Mouse (Mus musculus) left cerebral cortex, postnatal 25 days (tissue): ENCODE results near the gene Tbc1d15. TPM values are rescaled to one million over a fixed set of nuclear protein-coding genes. Genes with fewer than 3 reads are reported as not detected.

Experiments used
- DNase-seq, 2 experiments: peaks; one replicate each; pipeline ENCODE4 v3.0.0; 2022; ENCODE audit warnings: low spot score in 2 of 2, mixed read lengths in 1 of 2
- intact Hi-C: fragments of 180-260 bp; cut with DNase I; formaldehyde crosslinking; loops from one replicate; pipeline ENCODE4 v1.15.1; 2025
- total RNA-seq, 2 experiments: library from RNA; stranded (reverse); gene quantifications; 2 replicates each; pipeline ENCODE4 v1.2.3; 2021

Tbc1d15 gene
- 10 to 100 TPM; 47.8 to 49.2 TPM for total RNA-seq

DNA sequence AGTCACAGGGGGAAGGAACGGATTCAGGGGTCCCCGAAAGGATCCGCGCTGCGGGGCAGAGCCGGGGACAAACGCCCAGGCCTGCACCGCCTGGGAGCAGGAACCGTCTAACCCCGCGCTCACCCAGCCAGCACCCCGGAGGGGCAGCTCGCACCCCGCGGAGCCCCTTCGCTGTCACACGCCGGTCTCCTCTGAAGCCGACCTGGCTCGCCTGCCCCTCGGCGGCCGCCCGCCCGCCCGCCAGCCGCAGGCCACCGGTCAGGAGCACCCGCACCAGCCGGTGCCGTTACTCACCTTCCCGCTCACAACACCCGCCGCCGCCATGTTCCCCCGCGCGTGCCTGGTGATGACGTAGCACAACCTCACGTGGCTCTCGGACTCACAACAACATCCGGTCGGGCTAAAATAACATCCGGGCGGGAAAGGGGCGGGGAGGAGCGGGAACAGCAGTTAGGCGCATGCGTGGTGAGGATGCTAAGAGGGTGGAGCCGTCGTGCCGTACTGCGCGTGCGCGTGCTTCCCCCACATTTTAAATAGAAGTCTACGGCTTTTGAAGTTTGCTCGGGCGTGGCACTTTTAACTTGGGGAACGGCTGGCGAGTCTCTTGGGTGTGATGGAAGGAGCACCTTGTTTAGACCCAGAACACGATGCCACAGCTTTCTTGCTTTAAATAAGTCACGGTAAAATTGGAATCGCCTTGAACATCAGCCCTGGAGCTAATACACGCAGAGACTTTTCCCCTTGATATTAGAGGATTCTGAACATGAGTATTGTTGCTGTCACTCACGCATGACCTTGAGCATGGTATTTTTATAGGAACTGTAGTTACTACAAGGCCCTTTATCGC lies at the start of gene Tbc1d15:
Tbc1d15 (minus strand) TSS at position 380 of the 847 bp plus-strand sequence.
- intact Hi-C loops = loop anchor here (5.0 kb wide), 1 partner anchor 66 kb away; the partner anchor contains the start of gene Rab21
- DNase-seq = peak; percentile 97 to 99

DNA sequence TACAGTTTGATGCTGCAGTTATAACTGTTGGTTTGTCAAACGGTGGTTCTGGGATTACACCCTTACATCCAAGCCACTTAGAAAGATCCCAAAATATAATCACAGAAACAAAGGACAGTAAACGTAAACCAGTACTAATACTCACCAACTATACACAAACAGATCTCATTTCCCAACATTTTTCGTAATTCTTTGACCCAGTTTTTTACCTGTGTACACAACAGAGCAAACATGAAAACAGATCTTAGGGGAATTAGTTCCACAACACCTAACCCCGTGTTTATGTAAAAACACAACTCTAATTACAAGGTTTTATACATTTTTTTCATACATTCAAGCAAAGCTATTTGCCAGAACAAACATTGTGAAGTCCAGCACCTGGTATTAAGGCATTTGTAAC lies 47.4 kb upstream of the Tbc1d15 start:
- intact Hi-C loops = loop anchor here (5.0 kb wide), 1 partner anchor 51 kb away; no protein-coding TSS in a partner anchor
- DNase-seq = no peak

DNA sequence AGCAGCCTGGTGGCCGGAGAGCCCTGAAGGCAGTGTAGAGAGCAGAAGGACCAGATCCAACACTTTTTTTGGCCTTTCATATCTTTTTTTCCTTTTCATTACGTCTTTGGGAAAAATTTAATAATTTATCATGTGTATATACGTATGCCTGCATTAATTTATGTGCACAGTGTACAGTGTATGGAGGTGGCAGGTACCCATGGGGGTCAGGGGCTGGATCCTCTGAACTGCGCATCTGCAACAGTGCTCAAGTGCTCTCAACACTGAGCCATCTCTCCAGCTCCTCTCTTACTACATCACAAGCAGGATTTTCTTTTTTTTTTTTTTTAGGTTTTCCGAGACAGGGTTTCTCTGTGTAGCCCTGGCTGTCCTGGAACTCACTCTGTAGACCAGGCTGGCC lies 46.3 kb upstream of the Tbc1d15 start:
- intact Hi-C loops = loop anchor here (5.0 kb wide), 1 partner anchor 50 kb away; no protein-coding TSS in a partner anchor
- no peak for DNase-seq

DNA sequence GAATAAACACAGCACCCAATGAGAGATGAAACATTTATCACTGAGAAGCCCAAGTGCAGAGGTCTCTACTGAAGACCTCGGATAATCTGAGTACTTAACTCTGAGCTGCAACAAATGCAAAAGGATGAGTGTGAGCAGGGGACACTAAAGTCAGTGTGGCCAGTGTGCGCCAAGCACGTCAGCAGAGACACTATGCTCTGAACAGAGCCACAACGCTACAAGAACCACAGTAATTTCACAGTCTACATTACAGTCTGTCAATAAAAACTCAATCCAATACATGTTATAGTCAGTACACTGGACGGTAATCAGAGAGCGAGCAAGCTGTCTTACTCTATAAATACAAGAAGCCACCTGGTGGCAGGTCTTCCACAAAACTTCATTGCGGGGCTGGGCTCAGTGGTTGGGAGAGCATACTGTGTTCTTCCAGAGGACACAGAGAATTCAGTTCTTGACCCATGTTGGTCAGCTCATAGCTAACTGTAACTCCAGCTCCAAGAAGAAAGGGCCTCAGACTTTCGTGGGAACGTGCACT lies 45.2 kb upstream of the Tbc1d15 start:
- intact Hi-C loops = loop anchor here (5.0 kb wide), 1 partner anchor 49 kb away; no protein-coding TSS in a partner anchor
- no peak for DNase-seq

DNA sequence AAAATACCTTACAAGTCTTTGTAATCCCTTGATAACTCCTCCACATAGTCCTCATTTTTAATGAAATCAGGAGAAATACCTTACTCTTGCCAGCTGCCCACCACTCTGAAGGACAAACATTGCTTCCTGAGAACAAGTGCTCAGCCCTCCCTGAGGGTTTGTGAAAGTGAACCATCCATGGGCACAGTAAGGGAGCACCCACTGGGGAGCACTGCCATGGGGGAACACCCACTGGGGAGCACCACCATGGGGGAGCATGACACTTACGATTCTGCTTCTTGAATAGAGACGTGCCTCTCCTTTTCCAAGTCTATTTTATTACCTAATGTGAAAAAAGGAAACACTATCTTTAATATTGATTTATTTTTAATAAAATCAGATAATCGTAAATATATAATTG lies 43.9 kb upstream of the Tbc1d15 start:
- DNase-seq = no peak
- intact Hi-C loops = loop anchor here (5.0 kb wide), 1 partner anchor 48 kb away; no protein-coding TSS in a partner anchor

DNA sequence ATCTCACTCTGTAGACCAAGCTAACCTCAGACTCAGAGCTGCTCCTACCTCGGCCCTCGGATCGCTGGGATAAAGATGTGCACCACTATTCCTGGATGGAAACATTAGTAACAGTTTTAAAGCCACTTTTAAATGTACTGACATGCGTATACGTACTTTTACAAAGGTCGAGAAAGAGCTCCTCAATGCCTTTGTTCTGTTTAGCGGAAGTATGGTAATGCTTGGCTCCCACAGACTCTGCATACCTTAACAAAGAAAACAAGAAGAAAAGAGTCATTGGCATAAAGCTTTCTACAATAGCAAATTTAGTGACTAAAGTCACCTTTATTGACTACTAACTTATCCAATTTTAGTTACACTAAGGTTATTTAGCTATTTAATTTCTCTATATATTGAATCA lies 43.4 kb upstream of the Tbc1d15 start:
- DNase-seq = no peak
- intact Hi-C loops = loop anchor here (5.0 kb wide), 1 partner anchor 47 kb away; no protein-coding TSS in a partner anchor

DNA sequence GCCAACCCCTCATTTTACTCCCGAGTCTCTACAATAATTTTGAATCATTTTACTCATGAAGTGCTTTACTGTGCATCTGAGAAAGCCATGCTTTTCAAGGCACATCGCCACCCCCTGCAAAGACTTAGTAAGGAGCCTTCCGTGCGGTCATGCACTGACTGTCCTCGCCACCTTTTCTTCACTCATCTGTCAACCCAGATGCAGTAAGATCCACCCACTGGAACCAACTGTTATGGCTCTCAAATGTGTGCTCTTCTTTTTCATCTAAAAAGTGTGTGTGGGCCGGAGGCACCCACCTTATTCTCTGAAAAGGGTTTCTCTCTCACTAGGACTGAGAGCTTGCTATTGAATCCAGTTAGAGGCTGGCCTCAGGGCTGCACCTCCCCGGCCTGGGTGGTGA lies 42.7 kb upstream of the Tbc1d15 start:
- peak in 1 of 2 experiments; percentile 59 for DNase-seq
- intact Hi-C loops = no loop called here

DNA sequence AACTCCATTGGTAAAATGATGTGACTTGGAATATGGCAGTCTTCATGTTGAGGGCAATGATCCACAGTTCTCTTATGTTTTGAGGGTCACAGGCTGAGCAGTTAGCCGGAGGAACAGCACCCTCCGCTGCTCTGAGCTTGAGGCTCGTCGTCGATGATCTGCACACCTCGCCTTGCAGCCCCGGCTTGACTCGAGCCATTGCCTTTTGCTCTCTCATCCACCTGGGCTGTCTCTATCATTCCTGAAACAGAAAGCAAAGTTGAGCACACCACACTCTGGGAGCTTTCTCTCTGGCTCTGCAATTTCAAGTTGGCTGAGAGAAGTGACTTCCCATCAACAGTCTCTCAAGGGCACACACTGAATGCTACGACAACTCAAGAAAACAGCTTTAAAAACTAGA lies 39.4 kb upstream of the Tbc1d15 start:
- DNase-seq = no peak
- intact Hi-C loops = no loop called here

DNA sequence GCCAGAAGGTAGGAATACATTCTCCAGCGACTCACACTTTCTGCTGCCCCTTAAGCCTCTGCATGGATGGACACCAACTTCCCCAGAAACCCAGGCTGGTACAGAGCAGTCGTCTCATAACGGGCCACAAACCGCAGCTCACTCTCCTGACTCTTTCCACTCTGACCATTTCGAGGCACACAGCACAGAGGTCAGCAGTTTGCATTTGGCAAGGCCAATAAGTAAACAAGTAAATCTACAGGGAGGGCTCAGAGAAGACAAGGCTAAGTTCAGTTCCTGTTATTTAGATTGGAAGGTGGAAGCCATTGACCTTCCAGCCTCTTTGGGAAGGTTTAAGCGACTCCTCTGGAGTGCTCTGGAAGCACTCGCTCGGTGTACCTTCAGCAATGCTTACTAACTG lies 37.6 kb upstream of the Tbc1d15 start:
- DNase-seq = no peak
- intact Hi-C loops = no loop called here

DNA sequence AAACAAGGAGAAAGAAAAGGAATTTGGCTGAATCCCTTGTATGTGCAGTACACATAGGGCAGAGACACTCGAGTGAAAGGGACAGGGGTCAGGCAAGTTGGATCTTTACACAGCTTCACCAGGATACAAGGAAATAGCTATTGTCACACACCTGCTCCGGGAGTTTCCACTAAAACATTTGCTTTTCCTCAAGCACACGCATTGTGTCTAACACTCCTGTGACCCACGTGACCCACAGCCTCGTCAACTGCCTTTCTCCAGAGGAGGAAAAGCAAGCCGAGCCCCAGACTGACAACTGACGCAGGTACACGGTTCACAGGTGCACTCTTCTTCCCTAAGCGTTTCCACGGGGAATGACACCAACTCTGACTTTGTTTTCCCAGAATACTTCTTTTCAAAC lies 32.9 kb upstream of the Tbc1d15 start:
- DNase-seq = no peak
- intact Hi-C loops = no loop called here

DNA sequence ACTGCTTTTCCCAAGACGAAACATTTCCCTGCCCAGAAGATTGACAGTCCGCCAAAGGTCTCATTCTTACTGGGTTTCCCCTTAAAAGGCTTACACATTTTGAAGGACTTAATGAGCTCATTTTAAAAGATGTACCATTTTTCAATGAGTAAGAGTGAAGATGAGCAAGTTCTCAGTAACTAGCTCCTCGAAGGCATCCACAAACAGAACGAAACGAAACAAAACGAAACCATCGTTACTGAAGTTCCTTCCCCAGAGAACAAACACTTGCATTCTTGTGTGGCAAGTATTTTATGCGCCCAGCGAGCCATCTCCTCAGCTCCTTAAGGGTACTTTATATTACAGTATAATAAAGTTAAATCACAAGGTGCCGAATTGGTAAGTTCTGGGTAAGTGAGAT lies 30.1 kb upstream of the Tbc1d15 start:
- no peak for DNase-seq
- intact Hi-C loops = no loop called here

DNA sequence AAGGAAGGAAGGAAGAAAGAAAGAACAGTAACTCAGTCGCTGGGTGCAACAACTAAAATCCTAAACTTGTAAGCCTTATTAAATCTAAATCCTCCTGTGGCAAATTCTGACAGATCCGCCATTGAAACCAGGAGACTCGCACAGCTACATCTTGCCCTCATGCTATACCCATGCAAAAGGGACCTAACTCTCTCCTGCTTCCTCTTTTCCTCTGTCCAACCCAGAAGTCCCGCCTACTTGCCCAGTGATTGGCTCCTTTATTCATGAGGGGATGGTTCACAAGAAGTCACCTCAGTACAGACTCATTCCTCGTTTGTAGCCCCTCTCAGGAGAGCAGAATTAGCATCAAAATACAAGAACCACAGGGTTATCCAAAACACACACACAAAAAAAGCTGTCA lies 20.4 kb upstream of the Tbc1d15 start:
- no peak for DNase-seq
- intact Hi-C loops = no loop called here

DNA sequence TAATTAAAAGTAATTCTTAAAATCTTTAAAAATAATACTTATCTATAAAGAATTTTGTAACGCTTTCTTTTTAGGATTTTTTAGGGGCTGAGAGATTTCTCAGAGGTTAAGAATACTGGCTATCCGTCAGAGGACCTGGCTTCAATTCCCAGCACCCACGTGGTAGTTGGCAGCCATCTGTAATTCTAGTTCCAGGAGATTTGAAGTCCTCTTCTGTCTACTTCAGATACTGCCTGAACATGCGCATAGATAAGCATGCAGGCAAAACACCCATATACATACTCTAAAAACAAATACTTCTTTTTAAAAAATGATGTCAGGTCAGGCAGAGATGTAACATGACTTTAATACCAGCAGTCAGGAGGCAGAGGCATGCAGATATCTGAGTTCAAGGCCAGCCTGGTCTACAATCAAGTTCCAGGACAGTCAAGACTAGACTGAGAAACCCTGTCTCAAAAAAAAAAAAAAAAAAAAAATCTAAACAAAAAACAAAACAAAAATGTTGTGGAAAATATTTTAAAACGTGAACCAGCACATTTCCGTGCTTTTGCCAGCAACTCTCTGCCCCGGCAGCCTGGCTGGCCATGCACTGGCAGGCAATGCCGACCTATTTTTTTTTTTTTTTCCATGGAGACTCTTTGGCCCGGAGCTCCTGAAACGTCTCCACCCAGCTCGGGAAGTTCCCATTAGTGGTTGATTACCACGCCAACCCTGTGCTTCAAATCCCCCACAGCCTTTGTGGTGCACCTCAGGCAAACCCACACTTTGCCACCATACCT lies 19.5 kb upstream of the Tbc1d15 start:
- intact Hi-C loops = no loop called here
- DNase-seq = no peak

DNA sequence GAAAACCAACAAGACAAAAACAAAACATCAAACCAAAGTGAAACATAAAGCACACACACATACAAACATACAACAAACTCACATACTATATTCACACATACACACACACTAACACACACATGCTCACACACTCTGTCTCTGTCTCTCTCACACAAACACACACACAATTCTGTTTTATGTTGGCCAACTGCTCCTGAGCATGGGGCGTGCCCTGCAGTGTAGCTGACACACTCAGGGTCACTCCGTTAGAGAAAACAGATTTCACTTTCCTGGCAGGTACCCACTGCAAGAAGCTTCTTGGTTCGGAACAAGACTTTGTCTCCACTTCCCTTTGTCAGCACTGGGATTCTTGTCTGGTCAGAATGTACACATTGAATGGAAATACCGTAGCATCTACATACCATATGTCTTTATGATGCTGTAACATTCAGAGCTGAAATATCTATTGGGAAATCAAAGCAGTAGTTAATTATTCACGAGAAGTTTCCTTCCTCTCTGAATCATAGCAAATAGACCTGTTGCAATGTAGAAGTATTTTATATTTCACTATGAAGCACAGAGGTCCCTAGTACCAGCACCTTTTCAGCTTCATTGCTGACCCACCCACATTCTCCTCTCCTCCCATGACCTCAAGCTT lies 11.8 kb upstream of the Tbc1d15 start:
- no peak for DNase-seq
- intact Hi-C loops = no loop called here

DNA sequence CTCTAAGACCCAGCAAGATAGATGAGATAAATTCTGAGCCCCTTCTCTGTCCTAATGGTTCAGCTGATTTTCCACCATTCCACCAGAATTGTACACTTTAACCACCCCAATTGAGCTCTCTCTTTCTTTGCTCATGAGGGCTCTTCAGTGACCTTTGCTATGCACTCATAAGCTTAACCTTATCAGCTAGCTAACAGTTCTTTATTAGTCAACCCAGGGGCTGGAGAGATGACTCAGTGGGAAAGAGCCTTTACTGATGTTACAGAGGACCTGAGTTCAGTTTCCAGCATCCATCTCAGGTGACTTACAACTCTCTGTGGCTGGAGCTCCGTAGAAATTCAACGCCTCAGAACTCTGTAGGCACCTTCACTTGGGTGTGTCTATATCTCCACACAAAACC lies 11.0 kb upstream of the Tbc1d15 start:
- no peak for DNase-seq
- intact Hi-C loops = no loop called here

DNA sequence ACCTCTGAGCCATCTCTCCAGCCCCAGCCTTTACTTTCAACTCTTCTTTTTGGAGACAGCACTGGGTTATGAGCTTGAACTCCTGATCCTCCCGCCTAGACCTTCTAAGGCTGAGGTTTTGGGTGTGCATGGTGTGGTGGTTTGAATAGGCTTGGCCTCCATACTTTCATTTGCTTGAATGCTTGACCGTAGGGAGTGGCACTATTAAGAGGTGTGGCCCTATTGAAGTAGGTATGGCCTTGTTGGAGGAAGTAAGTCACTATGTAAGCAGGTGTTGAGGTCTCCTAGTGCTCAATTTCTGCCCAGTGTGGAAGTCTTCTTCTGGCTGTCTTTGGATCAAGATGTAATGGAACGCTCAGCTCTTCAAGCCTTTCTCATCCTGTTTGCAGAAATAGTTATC lies 10.2 kb upstream of the Tbc1d15 start:
- no peak for DNase-seq

DNA sequence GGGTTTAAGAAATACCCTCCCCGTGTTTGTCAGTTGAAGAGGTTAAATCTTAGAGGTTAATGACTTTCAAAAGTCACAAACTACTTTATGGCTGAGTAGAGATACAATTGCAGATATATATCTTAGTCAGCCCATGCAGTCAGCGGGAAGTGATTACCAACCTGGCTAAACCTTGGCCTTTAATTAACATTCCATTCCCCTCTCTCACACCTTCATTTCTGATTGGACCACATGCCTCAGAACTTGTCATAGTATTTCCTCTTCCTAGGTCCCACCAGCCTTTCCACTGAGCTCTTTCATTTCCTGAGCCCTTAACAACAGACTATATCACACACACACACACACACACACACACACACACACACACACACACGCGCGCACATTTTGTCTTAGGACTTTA lies 4.9 kb upstream of the Tbc1d15 start:
- DNase-seq = no peak
- intact Hi-C loops = no loop called here

More for the DNA sequence above, 10.2 kb upstream of the Tbc1d15 start:
- intact Hi-C loops = no loop called here

DNA sequence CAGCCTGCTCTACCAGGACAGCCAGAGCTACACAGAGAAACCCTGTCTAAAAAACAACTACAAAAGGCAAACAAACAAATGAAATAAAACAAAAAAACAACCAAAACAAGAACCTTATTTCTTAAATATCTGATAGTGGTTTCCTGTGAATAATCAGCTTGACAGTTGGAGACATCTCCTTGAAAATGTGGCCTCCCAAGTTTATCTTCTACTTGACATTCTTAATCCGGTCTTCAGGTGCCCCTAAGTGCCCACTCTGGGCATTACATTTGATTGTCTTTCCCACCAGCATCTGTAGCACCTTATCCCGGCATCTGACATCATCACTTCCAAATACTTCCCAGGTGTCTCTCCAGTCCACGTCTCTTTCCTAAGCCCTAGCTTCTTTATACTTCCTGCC lies 2.3 kb upstream of the Tbc1d15 start:
- DNase-seq = no peak
- intact Hi-C loops = loop anchor here (5.0 kb wide), 1 partner anchor 64 kb away; the partner anchor contains the start of gene Rab21

DNA sequence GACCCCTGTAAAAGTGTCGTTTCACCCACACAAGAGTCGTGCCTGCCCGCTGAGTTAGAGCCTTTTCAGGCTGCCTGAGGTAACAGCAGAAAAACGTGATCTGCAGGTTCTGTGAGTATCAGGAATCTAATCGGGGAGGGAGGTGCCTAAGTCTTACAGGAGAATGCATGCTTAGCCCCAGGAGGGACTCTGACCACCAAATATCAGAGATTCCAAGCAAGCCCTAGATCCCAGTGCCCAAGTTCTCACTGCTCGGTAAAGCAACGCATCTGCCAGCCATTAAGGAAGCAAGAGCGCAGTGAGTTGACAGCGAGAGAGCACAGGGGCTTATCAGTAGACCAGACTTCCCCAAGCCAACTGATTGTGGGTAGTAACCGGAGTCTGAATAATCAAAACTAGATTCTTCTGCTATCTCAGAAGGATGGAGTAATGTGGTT lies 1.1 kb upstream of the Tbc1d15 start:
- intact Hi-C loops = loop anchor here (5.0 kb wide), 1 partner anchor 65 kb away; the partner anchor contains the start of gene Rab21
- DNase-seq = no peak
